Mouse (Mus musculus): ENCODE results near the gene Tsacc. TPM values are rescaled to one million over a fixed set of nuclear protein-coding genes. Genes with fewer than 3 reads are reported as not detected.
A peak's percentile ranks its signal among the peaks of the same experiment; 100 is the strongest.
"Not testable (repeated sequence)": the region's sequence is repeated elsewhere in the genome, so short reads cannot be mapped to it uniquely, and the experiment has no call there.

The Tsacc gene
- polyA plus RNA-seq, 1 experiment from 2014 or later = 12.2 TPM

DNA sequence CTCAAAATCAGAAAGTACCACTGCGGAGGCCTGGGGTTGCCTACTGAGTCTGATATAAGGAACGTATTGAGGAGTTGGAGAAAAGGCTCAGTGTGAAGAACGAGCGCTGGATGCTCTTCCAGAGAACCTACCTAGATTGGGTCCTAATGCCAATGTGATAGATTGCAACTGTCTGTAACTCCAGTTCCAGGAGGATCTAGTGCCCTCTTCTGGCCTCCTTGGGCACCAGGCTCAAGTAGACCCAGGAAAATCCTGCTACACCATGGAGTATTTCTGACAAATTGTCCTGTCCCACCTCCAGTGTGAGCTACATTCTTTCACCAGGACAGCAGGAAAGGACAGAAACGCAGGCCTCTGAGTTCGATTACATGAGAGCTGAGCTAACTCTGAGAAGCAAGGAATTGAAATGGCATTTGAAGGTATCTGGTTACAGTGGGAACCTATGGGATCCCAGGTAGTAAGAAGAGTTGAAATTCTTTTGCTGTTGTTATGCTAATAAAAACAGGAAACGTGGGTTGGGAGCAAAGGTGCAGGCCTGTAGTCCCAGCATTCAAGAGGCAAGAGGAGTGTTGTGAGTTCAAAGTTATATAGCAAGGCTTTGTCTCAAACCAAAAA, 20.2 kb downstream of the Tsacc start:
- 40% methylated on average over 7 of the region's 7 CpGs for WGBS
- Histone ChIP-seq H3K9me3 (no peaks in the 10 kb centered on the region), H3K4me3 (replicated peaks) (no peak overlapping the region), H3K27me3 (replicated peaks) (no peaks in the 10 kb centered on the region), H3K36me3 (no peaks in the 10 kb centered on the region), H3K27ac (no peak overlapping the region), H3K9ac (no peak overlapping the region), H3K4me1 (replicated peaks) (no peaks in the 10 kb centered on the region), H3K4me2 (replicated peaks) (no peak overlapping the region)
- ATAC-seq = no peak

DNA sequence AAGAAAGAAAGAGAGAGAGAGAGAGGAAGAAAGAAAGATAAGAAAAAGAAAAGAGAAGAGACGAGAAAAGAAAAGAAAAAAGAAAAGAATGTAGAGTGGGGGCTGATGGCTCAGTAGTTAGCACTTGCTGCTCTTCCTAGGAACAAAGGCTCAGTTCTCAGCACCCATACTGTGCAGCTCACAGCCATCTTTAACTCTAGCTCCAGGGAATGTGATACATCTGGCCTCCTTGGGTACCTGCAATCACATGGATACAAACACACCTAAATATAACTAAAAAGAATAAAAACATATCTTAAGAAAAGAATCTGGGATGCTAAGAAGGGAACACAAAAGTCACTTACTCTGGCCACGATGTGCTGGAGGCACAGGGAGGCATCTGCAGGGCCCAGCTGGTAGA, 20.7 kb downstream of the Tsacc start:
- Histone ChIP-seq H3K9ac (no peak overlapping the region), H3K4me3 (replicated peaks) (no peak overlapping the region), H3K9me3 (no peaks in the 10 kb centered on the region), H3K4me2 (replicated peaks) (no peak overlapping the region), H3K27me3 (replicated peaks) (no peaks in the 10 kb centered on the region), H3K27ac (no peak overlapping the region), H3K36me3 (no peaks in the 10 kb centered on the region), H3K4me1 (replicated peaks) (no peaks in the 10 kb centered on the region)
- no peak for ATAC-seq
- WGBS = 80% methylated on average over 2 of the region's 2 CpGs

DNA sequence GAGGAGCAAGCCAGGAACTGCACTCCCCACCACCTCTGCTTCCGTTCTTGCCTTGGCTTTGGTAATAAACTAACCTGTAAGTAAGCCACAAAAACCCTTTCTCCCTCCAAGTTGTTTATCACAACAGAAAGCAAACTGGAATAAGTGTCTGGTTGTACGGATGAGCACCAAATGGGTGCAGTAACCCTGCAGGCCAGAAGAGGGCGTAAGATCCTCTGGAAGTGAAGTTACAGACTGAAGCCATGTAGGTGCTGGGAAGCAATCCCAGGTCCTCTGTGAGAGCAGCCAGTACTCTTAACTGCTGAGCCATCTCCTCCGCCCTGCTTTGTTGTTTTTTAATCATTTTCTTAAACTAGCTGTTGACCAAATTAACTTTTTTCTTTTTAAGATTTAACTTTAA, 22.8 kb downstream of the Tsacc start:
- no peak overlapping the region for H3K4me3 ChIP-seq (replicated peaks)
- no peak overlapping the region for H3K9ac ChIP-seq
- H3K36me3 ChIP-seq = no peaks in the 10 kb centered on the region
- no peaks in the 10 kb centered on the region for H3K9me3 ChIP-seq
- no peaks in the 10 kb centered on the region for H3K4me1 ChIP-seq (replicated peaks)
- H3K4me2 ChIP-seq (replicated peaks) = no peak overlapping the region
- no peaks in the 10 kb centered on the region for H3K27me3 ChIP-seq (replicated peaks)
- no peak for ATAC-seq
- WGBS = 90% methylated on average over 4 of the region's 4 CpGs
- no peak overlapping the region for H3K27ac ChIP-seq

DNA sequence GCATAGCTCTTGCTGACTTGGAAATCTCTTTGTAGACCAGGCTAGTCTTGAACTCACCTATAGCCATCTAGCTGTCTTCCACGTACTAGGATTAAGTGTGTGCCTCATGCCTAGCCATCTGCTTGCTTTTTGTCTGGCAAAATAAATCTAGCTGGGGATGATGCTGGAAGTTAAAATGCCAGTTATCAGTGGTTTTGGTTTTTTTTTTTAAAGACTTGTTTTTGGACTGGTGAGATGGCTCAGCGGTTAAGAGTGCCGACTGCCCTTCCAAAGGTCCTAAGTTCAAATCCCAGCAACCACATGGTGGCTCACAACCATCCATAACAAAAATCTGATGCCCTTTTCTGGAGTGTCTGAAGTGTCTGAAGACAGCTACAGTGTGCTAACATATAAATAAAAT, 24.9 kb downstream of the Tsacc start:
- no peaks in the 10 kb centered on the region for H3K4me1 ChIP-seq (replicated peaks)
- H3K4me2 ChIP-seq (replicated peaks) = no peak overlapping the region
- no peak overlapping the region for H3K4me3 ChIP-seq (replicated peaks)
- WGBS = 93% methylated on average over 3 of the region's 3 CpGs
- H3K9ac ChIP-seq = no peak overlapping the region
- H3K27me3 ChIP-seq (replicated peaks) = no peaks in the 10 kb centered on the region
- ATAC-seq = no peak
- H3K9me3 ChIP-seq = no peaks in the 10 kb centered on the region
- H3K36me3 ChIP-seq = no peaks in the 10 kb centered on the region
- no peak overlapping the region for H3K27ac ChIP-seq

DNA sequence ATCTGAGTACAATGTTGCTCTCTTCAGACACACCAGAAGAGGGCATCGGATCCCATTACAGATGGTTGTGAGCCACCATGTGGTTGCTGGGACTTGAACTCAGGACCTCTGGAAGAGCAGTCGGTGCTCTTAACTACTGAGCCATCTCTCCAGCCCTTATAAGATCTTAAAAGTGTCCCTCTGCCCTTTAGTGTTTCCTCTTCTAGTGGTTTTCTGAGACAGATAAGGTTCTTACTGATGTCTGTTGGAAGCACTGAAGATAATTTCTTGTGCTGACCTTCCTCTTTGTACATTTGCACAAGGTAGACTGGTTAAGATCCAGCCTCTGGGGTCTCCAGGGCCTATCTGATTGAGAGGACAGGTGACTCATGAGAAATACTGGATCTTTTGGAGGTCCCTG, 25.5 kb downstream of the Tsacc start:
- not testable (repeated sequence) for H3K4me2 ChIP-seq (replicated peaks); H3K4me1 ChIP-seq (replicated peaks); H3K27me3 ChIP-seq (replicated peaks); H3K4me3 ChIP-seq (replicated peaks); H3K9me3 ChIP-seq; H3K9ac ChIP-seq; H3K36me3 ChIP-seq; ATAC-seq; H3K27ac ChIP-seq
- WGBS = 98% methylated on average over 2 of the region's 2 CpGs

DNA sequence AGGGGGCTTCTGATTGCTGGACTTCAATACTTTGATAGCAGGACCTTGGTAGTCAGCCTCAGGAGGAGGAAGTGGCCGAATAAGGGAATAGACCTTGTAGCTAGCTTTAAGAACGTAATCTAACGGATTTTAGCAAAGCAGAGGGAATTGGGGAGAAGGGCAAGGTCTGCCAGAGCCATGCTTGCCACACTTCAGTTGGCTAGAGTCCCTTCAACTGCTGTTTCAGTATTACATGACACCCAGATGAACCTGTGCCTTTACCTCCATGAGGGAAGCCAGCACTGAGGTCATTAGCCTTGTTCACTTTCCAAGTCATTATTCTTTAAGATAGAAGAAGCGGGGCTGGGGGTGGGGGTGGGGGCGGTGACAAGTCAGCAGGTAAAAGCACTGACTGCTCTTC, 27.8 kb downstream of the Tsacc start:
- 87% methylated on average over 5 of the region's 5 CpGs for WGBS
- Histone ChIP-seq H3K27ac (no peak overlapping the region), H3K9ac (no peak overlapping the region), H3K9me3 (no peaks in the 10 kb centered on the region), H3K36me3 (no peaks in the 10 kb centered on the region), H3K4me2 (replicated peaks) (no peak overlapping the region), H3K4me1 (replicated peaks) (no peaks in the 10 kb centered on the region), H3K4me3 (replicated peaks) (no peak overlapping the region), H3K27me3 (replicated peaks) (no peaks in the 10 kb centered on the region)
- no peak for ATAC-seq

GRCm38 (mm10) chr3:88268014-88268413, 28.8 kb downstream of the Tsacc start:
- not testable (repeated sequence) for H3K4me2 ChIP-seq (replicated peaks); H3K4me3 ChIP-seq (replicated peaks); H3K27me3 ChIP-seq (replicated peaks); H3K27ac ChIP-seq; H3K4me1 ChIP-seq (replicated peaks); H3K36me3 ChIP-seq; H3K9me3 ChIP-seq; H3K9ac ChIP-seq; ATAC-seq
- 78% methylated on average over 6 of the region's 6 CpGs for WGBS

- no peaks in the 10 kb centered on the region for H3K36me3 ChIP-seq
- H3K4me1 ChIP-seq (replicated peaks) = no peaks in the 10 kb centered on the region
- H3K4me3 ChIP-seq (replicated peaks) = no peak overlapping the region
- ATAC-seq = no peak
- H3K27me3 ChIP-seq (replicated peaks) = no peaks in the 10 kb centered on the region
- H3K4me2 ChIP-seq (replicated peaks) = no peak overlapping the region
- no peak overlapping the region for H3K27ac ChIP-seq
- H3K9ac ChIP-seq = no peak overlapping the region
- no peaks in the 10 kb centered on the region for H3K9me3 ChIP-seq
- 54% methylated on average over 3 of the region's 3 CpGs for WGBS
Measured at GRCm38 (mm10) chr3:88262346-88262745, 34.5 kb downstream of the Tsacc start.

- peak; percentile 29; the same call in 1 of the 2 replicates for ATAC-seq
- no peaks in the 10 kb centered on the region for H3K36me3 ChIP-seq
- no peak overlapping the region for H3K4me3 ChIP-seq (replicated peaks)
- peaks cover 10% of the 10 kb centered on the region for H3K4me1 ChIP-seq (replicated peaks)
- H3K27ac ChIP-seq = no peak overlapping the region
- H3K9me3 ChIP-seq = no peaks in the 10 kb centered on the region
- H3K27me3 ChIP-seq (replicated peaks) = peaks cover 17% of the 10 kb centered on the region
- H3K9ac ChIP-seq = no peak overlapping the region
- 58% methylated on average over 7 of the region's 7 CpGs for WGBS
- H3K4me2 ChIP-seq (replicated peaks) = no peak overlapping the region
Measured at GRCm38 (mm10) chr3:88256382-88256781, 40.4 kb downstream of the Tsacc start.

GRCm38 (mm10) chr3:88255950-88256349, 40.8 kb downstream of the Tsacc start:
- Histone ChIP-seq H3K4me1 (replicated peaks) (peaks cover 10% of the 10 kb centered on the region), H3K27me3 (replicated peaks) (peaks cover 17% of the 10 kb centered on the region), H3K4me3 (replicated peaks) (no peak overlapping the region), H3K9me3 (no peaks in the 10 kb centered on the region), H3K9ac (no peak overlapping the region), H3K4me2 (replicated peaks) (no peak overlapping the region), H3K27ac (no peak overlapping the region), H3K36me3 (no peaks in the 10 kb centered on the region)
- WGBS = 50% methylated on average over 6 of the region's 6 CpGs
- ATAC-seq = peak; percentile 60

DNA sequence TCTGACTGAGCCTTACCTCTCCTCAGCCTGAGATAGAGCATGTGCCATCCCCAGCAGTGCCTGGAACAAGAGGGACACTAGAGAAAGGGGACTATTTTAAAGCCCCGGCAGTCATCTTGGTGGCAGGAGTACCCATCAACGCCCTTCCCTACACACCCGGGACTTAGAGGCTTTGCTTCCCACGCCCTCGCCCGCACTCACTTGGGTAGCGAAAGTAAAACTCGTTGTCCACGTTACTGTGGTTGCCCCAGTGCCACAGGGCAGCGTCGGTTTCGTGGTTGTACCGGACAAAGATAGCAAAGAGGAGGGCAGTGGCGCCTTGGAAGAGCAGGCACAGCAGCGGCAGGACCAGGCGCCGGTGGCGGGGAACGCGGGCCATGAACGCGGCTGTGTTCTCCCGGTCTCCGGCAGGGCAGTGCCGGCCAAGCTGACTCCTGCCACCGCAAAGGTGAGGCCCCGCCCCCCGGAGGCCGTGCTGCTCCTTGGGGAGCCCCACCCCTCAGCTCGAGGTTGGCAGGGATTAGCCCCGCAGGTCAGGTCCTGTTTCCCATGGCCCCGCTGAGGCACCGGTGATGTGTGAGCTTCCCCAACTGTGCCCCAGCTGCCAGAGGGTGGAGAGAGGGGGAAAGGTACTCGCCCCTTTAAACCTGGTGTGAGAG, 42.4 kb downstream of the Tsacc start, which contains the start of gene Rhbg:
TSS of gene Rhbg (minus strand) at position 442 of the 659 bp plus-strand sequence.
- 3% methylated on average over 31 of the region's 34 CpGs for WGBS
- ATAC-seq = peak; percentile 78
- Histone ChIP-seq H3K27me3 (replicated peaks) (peaks cover 17% of the 10 kb centered on the region), H3K9ac (peak within 1 kb of the TSS; percentile 39), H3K4me1 (replicated peaks) (peaks cover 10% of the 10 kb centered on the region), H3K4me3 (replicated peaks) (peak within 1 kb of the TSS; percentile 43), H3K27ac (no peak within 1 kb of the TSS), H3K4me2 (replicated peaks) (peak within 1 kb of the TSS; percentile 84), H3K36me3 (no peaks in the 10 kb centered on the region), H3K9me3 (no peaks in the 10 kb centered on the region)

GRCm38 (mm10) chr3:88252739-88253138, 44.1 kb downstream of the Tsacc start:
- Histone ChIP-seq H3K4me2 (replicated peaks) (no peak overlapping the region), H3K9me3 (no peaks in the 10 kb centered on the region), H3K4me3 (replicated peaks) (no peak overlapping the region), H3K9ac (no peak overlapping the region), H3K36me3 (no peaks in the 10 kb centered on the region), H3K4me1 (replicated peaks) (peaks cover 10% of the 10 kb centered on the region), H3K27ac (no peak overlapping the region), H3K27me3 (replicated peaks) (peaks cover 17% of the 10 kb centered on the region)
- WGBS = 46% methylated on average over 6 of the region's 6 CpGs
- ATAC-seq = no peak

DNA sequence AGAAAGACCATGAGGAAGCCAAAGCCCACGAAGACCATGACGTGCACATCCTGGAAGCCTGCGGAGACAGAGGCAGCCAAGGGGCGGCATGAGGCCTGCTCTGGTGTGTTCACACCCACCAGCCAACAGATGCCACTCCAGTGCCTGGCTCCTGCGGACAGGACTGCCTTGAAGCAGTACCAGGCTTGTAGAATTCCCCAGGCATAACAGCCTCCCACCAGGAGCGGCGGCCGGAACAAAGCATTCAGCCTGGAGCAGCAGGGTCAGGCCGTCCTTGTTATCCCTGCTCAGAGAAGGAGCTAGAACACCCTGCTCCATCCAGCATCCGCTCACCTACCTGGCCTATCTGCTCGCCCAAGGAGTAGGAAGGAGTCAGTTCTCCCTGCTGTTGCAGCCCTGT, 48.4 kb downstream of the Tsacc start:
- Histone ChIP-seq H3K4me1 (replicated peaks) (no peaks in the 10 kb centered on the region), H3K9ac (no peak overlapping the region), H3K4me2 (replicated peaks) (no peak overlapping the region), H3K4me3 (replicated peaks) (no peak overlapping the region), H3K27ac (no peak overlapping the region), H3K9me3 (no peaks in the 10 kb centered on the region), H3K36me3 (no peaks in the 10 kb centered on the region), H3K27me3 (replicated peaks) (peaks cover 3% of the 10 kb centered on the region)
- no peak for ATAC-seq
- 86% methylated on average over 11 of the region's 11 CpGs for WGBS

All from intestine, embryonic 15.5 days (tissue).